Mouse (Mus musculus) hindbrain, embryonic 13.5 days (tissue): ENCODE results near the gene Orm1. TPM values are rescaled to one million over a fixed set of nuclear protein-coding genes. Genes with fewer than 3 reads are reported as not detected.

Source experiments
- ATAC-seq: fragments of 200-750 bp; cut with Nextera tagmentation; 2 replicates; pipeline ENCODE4 v1.8.0; 2017; ENCODE audit warnings: moderate TSS enrichment; ENCODE audit not compliant: low FRiP score
- H3K27ac ChIP-seq: fragments of 300-500 bp; sonication (generic); 2 replicates; pipeline ENCODE4 v1.5.1; 2015; ENCODE audit warnings: inconsistent platforms, mild to moderate bottlenecking, moderate library complexity
- H3K27me3 ChIP-seq: fragments of 300-500 bp; sonication (generic); 2 replicates; pipeline ENCODE4 v1.6.1; 2015; ENCODE audit warnings: mild to moderate bottlenecking, inconsistent platforms
- H3K36me3 ChIP-seq: fragments of 300-500 bp; sonication (generic); 2 replicates; pipeline ENCODE4 v1.6.1; 2015; ENCODE audit warnings: mild to moderate bottlenecking, inconsistent platforms
- H3K4me1 ChIP-seq: fragments of 300-500 bp; sonication (generic); replicated peaks from 2 replicates; pipeline ENCODE4 v1.6.1; 2015; ENCODE audit warnings: inconsistent platforms
- H3K4me2 ChIP-seq: fragments of 300-500 bp; sonication (generic); 2 replicates; pipeline ENCODE4 v1.6.1; 2015; ENCODE audit warnings: inconsistent platforms, mild to moderate bottlenecking, moderate library complexity
- H3K4me3 ChIP-seq: fragments of 300-500 bp; sonication (generic); 2 replicates; pipeline ENCODE4 v1.5.1; 2015; ENCODE audit warnings: mild to moderate bottlenecking, inconsistent platforms
- H3K9ac ChIP-seq: fragments of 300-500 bp; sonication (generic); 2 replicates; pipeline ENCODE4 v1.6.1; 2015; ENCODE audit warnings: mild to moderate bottlenecking, inconsistent platforms
- H3K9me3 ChIP-seq: fragments of 300-500 bp; sonication (generic); 2 replicates; pipeline ENCODE4 v1.6.1; 2016; ENCODE audit warnings: inconsistent platforms
- WGBS: fragments of 180-500 bp; shearing (Covaris S2); methylation state at CpG from one replicate; pipeline ENCODE4 v1.1.7; 2015; 5-methylcytosine and 5-hydroxymethylcytosine counted together
- polyA plus RNA-seq: library from polyadenylated mRNA; unstranded; fragments of >200 nt; fragmentation: Nextera tagmentation; extraction: Ambion mirVana; gene quantifications from 2 replicates; pipeline ENCODE4 v1.2.1, GENCODE M21; 2015

Orm1 gene
- polyA plus RNA-seq, 1 experiment from 2014 or later, result not detected

DNA sequence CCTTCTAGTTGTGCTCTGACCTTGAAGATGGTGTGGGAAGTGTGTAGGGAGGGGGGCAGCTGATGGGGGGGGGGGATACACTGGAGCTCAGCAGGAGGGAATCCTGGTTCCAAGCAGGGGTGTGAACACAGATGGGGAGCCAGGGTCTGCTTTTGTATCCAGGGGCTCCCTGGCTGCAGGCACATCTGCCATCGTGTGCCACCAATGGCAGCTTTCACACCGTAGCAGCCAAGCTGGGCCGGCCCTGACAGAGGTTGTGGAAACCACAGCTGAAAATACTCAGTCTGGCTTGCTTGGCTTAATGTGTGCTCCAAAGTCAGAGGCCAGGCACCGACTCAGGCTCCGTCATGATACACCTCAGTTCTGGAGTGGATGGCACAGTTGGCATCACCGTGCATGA lies 43.7 kb downstream of the Orm1 start:
- Histone ChIP-seq H3K27me3 (no peaks in the 10 kb centered on the region), H3K27ac (peak overlapping the region; percentile 77; the same call in 1 of the 2 replicates), H3K9ac (no peak overlapping the region), H3K9me3 (no peaks in the 10 kb centered on the region), H3K36me3 (peaks cover 21% of the 10 kb centered on the region), H3K4me3 (no peak overlapping the region), H3K4me1 (peaks cover 30% of the 10 kb centered on the region), H3K4me2 (no peak overlapping the region)
- no peak for ATAC-seq
- WGBS, result 60% methylated on average over 6 of the region's 6 CpGs

DNA sequence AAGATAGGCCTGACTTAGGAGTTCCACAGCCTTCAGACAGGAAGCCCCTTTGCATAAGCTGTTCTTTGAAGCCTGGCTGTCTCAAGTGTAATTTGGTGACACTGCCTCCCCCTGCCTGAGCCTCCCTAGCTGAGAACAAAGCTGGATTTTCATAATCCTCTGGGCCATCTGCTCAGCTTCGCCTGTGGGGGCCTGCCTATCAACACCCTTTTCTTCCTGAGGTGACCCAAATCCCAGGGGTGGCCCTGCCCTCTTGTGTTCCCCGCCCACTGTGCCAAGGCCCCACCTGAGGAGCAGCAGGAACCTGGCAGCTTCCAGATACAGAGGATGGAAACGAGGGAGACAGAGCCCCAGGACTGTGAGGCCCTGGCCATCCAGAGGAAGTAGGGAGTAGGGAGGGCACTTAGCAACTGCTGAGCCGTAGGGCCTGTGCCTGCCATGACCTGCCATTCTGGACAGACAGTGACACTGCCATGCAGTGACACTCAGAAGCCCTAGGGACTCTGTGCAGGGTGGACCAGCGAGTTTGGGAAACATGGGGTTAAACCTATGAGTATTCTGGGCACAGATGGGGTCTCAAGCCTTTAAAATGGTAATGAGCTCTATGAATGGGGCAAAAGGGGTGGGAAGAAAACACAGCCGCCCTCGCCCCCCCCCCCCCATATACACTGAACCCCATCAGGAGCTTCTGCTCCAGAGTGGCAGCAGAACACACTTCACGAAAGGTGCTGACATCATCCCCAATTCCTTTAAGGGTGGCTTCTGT lies 44.9 kb downstream of the Orm1 start:
- Histone ChIP-seq H3K4me2 (no peak overlapping the region), H3K4me1 (peaks cover 30% of the 10 kb centered on the region), H3K9ac (peak overlapping the region; percentile 53; the same call in 1 of the 2 replicates), H3K27me3 (no peaks in the 10 kb centered on the region), H3K9me3 (no peaks in the 10 kb centered on the region), H3K27ac (peak overlapping the region; percentile 77), H3K36me3 (peaks cover 21% of the 10 kb centered on the region), H3K4me3 (no peak overlapping the region)
- peak; percentile 65 for ATAC-seq
- 13% methylated on average over 8 of the region's 8 CpGs for WGBS

GRCm38 (mm10) chr4:63389887-63390528 lies 45.6 kb downstream of the Orm1 start:
- 47% methylated on average over 11 of the region's 11 CpGs for WGBS
- Histone ChIP-seq H3K4me2 (no peak overlapping the region), H3K9ac (0 out of 2 replicates have a peak overlapping the region, but pooled peaks have one; percentile 39), H3K27ac (peak overlapping the region; percentile 77), H3K4me1 (peaks cover 30% of the 10 kb centered on the region), H3K4me3 (no peak overlapping the region), H3K9me3 (no peaks in the 10 kb centered on the region), H3K36me3 (peaks cover 28% of the 10 kb centered on the region), H3K27me3 (no peaks in the 10 kb centered on the region)
- ATAC-seq, result peak; percentile 60

- WGBS, result 79% methylated on average over 6 of the region's 6 CpGs
- Histone ChIP-seq H3K4me2 (no peak overlapping the region), H3K4me1 (peaks cover 30% of the 10 kb centered on the region), H3K9me3 (no peaks in the 10 kb centered on the region), H3K27me3 (no peaks in the 10 kb centered on the region), H3K4me3 (no peak overlapping the region), H3K27ac (no peak overlapping the region), H3K9ac (no peak overlapping the region), H3K36me3 (peaks cover 28% of the 10 kb centered on the region)
- ATAC-seq, result no peak
Measured at GRCm38 (mm10) chr4:63391322-63391721, 47.0 kb downstream of the Orm1 start.

Other genes starting within 250 kb of the Orm1 start
- gene Ambp, start 189.8 kb upstream of the Orm1 start, polyA plus RNA-seq, result 0.92 TPM in 1 of 2 replicates, not detected in the other
- gene Kif12, start 172.4 kb upstream of the Orm1 start, polyA plus RNA-seq, result not detected in 2 replicates
- gene Col27a1, start 130.6 kb upstream of the Orm1 start, polyA plus RNA-seq, result 2.1 and 2.4 TPM in 2 replicates
- gene Orm3, start 11.6 kb downstream of the Orm1 start, polyA plus RNA-seq, result not detected in 2 replicates
- not detected in 2 replicates for gene Orm2, start 17.9 kb downstream of the Orm1 start, polyA plus RNA-seq
- 6.0 and 6.2 TPM in 2 replicates for gene Akna, start 58.8 kb downstream of the Orm1 start, polyA plus RNA-seq
- 5.3 and 5.6 TPM in 2 replicates for gene Whrn, start 151.4 kb downstream of the Orm1 start, polyA plus RNA-seq
- 464 and 480 TPM in 2 replicates for gene Atp6v1g1, start 200.2 kb downstream of the Orm1 start, polyA plus RNA-seq
- 3.0 and 4.4 TPM in 2 replicates for gene Tmem268, start 214.2 kb downstream of the Orm1 start, polyA plus RNA-seq